Mouse (Mus musculus) midbrain, embryonic 12.5 days (tissue): ENCODE results near the gene Zfp575. TPM values are rescaled to one million over a fixed set of nuclear protein-coding genes. Genes with fewer than 3 reads are reported as not detected.

ENCODE experiments used
- ATAC-seq: fragments of 200-750 bp; cut with Nextera tagmentation; 2 replicates; pipeline ENCODE4 v1.8.0; 2017; ENCODE audit warnings: low read depth, moderate TSS enrichment, moderate library complexity; ENCODE audit not compliant: low FRiP score
- H3K27ac ChIP-seq: fragments of 300-500 bp; sonication (generic); replicated peaks from 2 replicates; pipeline ENCODE4 v1.5.1; 2016; ENCODE audit warnings: mild to moderate bottlenecking
- H3K27me3 ChIP-seq: fragments of 300-500 bp; sonication (generic); 2 replicates; pipeline ENCODE4 v1.6.1; 2016; ENCODE audit warnings: mild to moderate bottlenecking
- H3K36me3 ChIP-seq: fragments of 300-500 bp; sonication (generic); 2 replicates; pipeline ENCODE4 v1.6.1; 2016
- H3K4me1 ChIP-seq: fragments of 300-500 bp; sonication (generic); 2 replicates; pipeline ENCODE4 v1.6.1; 2016
- H3K4me2 ChIP-seq: fragments of 300-500 bp; sonication (generic); replicated peaks from 2 replicates; pipeline ENCODE4 v1.6.1; 2016; ENCODE audit warnings: mild to moderate bottlenecking, moderate library complexity
- H3K4me3 ChIP-seq: fragments of 300-500 bp; sonication (generic); 2 replicates; pipeline ENCODE4 v1.5.1; 2016; ENCODE audit warnings: mild to moderate bottlenecking
- H3K9ac ChIP-seq: fragments of 300-500 bp; sonication (generic); replicated peaks from 2 replicates; pipeline ENCODE4 v1.6.1; 2016; ENCODE audit warnings: mild to moderate bottlenecking, moderate library complexity
- H3K9me3 ChIP-seq: fragments of 300-500 bp; sonication (generic); 2 replicates; pipeline ENCODE4 v1.6.1; 2016; ENCODE audit warnings: mild to moderate bottlenecking
- WGBS: fragments of 180-500 bp; shearing (Covaris S2); methylation state at CpG from one replicate; pipeline ENCODE4 v1.1.7; 2016; 5-methylcytosine and 5-hydroxymethylcytosine counted together
- polyA plus RNA-seq: library from polyadenylated mRNA; unstranded; fragments of >200 nt; fragmentation: Nextera tagmentation; extraction: Ambion mirVana; gene quantifications from 2 replicates; pipeline ENCODE4 v1.2.1, GENCODE M21; 2016

Gene Zfp575
- polyA plus RNA-seq, 1 experiment from 2014 or later: 3.7 TPM

DNA sequence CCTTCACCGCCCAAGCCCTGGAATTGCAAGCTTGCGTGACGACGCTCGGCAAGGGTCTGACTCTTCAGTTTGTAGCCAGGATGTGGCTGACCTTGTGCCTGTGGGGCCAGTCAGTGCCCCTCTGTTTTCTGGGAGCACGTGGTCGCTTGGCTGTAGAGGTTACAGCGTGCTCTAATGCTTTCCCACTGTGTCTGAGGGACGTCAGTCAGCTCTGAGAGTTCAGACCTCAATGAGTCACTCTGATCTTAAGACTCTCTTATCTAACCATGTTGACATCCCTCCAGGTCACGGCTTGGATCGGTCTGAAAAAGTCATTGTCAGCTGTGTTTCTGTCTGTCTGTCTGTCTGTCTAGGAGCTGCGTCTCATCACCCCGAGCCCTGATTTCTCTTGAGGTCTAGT, 27.4 kb upstream of the Zfp575 start:
- Histone ChIP-seq H3K27ac (no peak overlapping the region), H3K4me2 (no peak overlapping the region), H3K9me3 (no peaks in the 10 kb centered on the region), H3K9ac (no peak overlapping the region), H3K27me3 (peaks cover 51% of the 10 kb centered on the region), H3K4me1 (peaks cover 21% of the 10 kb centered on the region), H3K36me3 (no peaks in the 10 kb centered on the region), H3K4me3 (no peak overlapping the region)
- no peak for ATAC-seq
- WGBS: 75% methylated on average over 13 of the region's 13 CpGs

DNA sequence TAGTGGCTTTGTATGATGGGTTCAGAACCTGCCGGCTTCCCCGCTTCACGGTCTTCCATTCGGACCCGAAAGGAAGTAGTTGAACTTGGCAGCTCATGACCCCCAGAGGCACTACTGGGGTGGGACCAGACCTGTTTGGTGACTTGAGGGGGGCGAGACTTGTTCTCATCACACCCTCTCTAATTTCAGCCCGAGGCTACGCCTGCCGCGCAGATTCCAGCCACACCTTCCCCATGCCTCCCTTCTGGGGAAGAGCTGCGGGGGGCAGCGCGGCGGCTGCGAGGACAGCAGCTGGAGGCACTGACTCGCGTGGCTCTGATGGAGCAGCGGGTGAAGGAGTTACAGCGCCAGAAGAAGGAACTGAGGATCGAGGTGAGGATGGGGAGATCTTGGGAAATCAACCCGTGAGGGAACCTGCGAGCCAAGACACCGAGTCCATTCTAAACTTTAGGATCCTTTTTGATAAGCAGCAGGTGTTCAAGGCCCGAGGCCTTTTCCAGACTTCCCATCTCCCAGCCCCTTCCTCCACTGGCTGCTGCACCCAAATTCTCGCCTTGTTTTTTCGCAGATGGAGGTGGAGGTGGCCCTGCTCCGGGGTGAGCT, 25.0 kb upstream of the Zfp575 start:
- Histone ChIP-seq H3K4me2 (peak overlapping the region; percentile 21), H3K9me3 (no peaks in the 10 kb centered on the region), H3K27me3 (peaks cover 59% of the 10 kb centered on the region), H3K27ac (no peak overlapping the region), H3K4me1 (peaks cover 21% of the 10 kb centered on the region), H3K4me3 (peak overlapping the region; percentile 13; the same call in 1 of the 2 replicates), H3K36me3 (no peaks in the 10 kb centered on the region), H3K9ac (no peak overlapping the region)
- ATAC-seq: no peak
- 2% methylated on average over 27 of the region's 27 CpGs for WGBS

DNA sequence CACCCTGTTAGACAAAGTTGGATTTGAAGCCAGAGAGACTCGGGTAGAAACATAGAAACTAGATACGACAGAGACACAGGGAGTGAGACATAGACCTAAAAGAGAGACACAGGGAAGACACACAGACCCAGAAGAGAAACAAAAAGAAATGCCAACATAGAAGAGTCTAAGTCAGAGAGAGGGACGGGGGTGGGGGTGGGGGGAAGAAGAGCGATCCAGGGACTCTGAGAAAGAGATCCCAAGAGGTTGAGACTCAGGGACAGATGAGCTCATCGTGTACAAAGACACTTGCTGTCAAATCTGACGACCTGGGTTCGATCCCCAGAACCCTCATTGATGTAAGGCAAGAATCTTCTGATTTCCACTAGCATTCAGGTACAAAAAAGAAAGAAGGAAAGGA, 24.3 kb upstream of the Zfp575 start:
- ATAC-seq: no peak
- Histone ChIP-seq H3K27ac (no peak overlapping the region), H3K9me3 (no peaks in the 10 kb centered on the region), H3K27me3 (peaks cover 59% of the 10 kb centered on the region), H3K4me3 (peak overlapping the region; percentile 38), H3K4me2 (peak overlapping the region; percentile 51; the same call in 1 of the 2 replicates), H3K36me3 (no peaks in the 10 kb centered on the region), H3K9ac (no peak overlapping the region), H3K4me1 (peaks cover 21% of the 10 kb centered on the region)
- 17% methylated on average over 7 of the region's 7 CpGs for WGBS

DNA sequence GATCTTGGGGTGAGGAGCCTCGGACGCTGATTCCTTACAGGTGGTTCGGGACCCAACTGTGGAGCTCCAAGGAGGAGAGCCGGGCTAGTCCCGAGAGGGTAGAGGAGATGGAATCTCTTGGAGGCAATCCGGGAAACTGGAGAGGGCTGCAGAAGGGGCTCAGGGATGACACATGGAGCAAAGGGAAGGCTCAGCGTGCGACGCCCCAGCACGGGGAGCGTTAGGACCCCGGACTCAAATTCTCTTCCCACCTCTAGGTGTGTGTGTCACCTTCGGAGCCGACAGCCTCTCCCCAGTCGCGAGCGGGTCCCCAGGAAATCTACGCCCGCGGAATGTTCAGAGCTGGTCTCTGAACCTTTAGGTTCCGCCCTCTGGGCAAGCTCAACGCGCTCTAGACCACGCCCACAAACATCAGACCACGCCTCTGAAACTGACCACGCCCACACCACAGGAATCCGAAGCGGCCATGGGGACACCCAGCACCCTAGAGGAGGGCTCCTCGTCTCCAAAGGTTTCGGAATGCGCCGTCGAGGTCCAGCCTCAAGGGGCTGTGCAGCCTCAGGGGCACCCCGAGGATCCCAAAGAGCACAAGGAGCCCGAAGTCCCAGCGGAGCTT, 23.5 kb upstream of the Zfp575 start:
- Histone ChIP-seq H3K4me3 (peak overlapping the region; percentile 38), H3K27me3 (peaks cover 55% of the 10 kb centered on the region), H3K4me1 (peaks cover 21% of the 10 kb centered on the region), H3K4me2 (peak overlapping the region; percentile 51), H3K9ac (0 out of 2 replicates have a peak overlapping the region, but pooled peaks have one; percentile 31), H3K9me3 (no peaks in the 10 kb centered on the region), H3K27ac (no peak overlapping the region), H3K36me3 (no peaks in the 10 kb centered on the region)
- peak; percentile 53 for ATAC-seq
- WGBS: under 1% methylated on average over 36 of the region's 36 CpGs

DNA sequence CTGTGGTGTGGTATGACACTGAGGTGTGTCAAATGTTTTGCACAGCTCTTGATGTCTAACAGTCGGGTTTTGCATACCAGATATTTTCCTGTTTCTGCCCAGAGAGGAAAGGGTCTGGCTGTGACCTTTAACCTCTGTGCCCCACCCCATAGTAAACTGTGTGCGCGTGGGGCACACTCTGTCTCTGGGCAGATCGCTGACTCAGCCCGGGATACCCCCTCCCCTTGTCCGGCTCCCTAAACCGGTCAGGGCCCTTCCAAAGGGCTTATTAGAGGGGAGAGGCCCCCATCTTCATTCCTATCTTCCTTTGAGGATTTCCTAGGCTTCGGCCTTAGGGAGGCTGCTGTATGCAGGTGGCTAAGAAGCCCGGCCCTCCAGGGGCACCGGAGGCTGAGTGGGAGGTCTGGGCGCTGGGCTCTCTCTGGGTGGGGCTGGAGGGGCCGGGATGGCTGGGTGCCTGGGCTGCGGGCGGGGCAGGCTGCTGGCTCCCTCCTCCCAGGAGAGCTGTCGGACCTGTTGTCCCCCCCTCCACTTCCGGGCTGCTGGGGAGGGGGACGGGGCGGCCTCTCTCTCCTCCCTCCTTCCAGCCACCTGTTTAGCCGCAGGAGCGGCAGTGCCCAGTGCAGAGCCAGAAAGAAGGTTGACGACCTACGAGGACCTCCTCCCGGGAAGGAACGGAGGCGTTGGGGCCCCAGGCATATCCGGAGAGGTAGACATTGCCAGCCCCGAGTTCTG, 22.9 kb upstream of the Zfp575 start, which contains the start of gene Phldb3:
TSS of gene Phldb3 (plus strand) at position 620 of the 735 bp plus-strand sequence.
- Histone ChIP-seq H3K36me3 (no peaks in the 10 kb centered on the region), H3K4me1 (peaks cover 21% of the 10 kb centered on the region), H3K27me3 (peaks cover 55% of the 10 kb centered on the region), H3K9me3 (no peaks in the 10 kb centered on the region), H3K4me2 (peak within 1 kb of the TSS; percentile 51), H3K27ac (no peak within 1 kb of the TSS), H3K9ac (0 out of 2 replicates have a peak within 1 kb of the TSS, but pooled peaks have one; percentile 31), H3K4me3 (peak within 1 kb of the TSS; percentile 38)
- WGBS: 1% methylated on average over 24 of the region's 27 CpGs
- ATAC-seq: peak; percentile 19; the same call in 1 of the 2 replicates

DNA sequence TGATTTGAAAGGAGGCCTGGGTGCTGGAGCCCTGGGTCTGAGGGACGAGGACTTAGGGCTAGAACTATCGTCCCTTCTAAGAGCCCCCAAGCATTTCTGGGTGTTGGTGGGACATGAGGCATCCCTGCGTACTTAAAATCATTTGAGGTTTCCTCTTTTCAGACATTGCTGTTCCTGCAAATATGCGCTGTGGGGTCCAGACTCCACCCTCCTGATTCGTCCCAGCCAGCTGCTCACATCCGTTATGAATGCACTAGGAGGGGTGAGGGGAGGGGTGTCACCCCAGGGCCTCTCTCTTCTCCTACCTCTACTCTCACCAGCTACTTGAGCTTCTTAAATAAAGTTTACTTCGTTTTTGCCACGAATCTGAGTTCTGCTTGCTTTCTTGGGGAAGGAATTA, 21.1 kb upstream of the Zfp575 start:
- WGBS: 82% methylated on average over 8 of the region's 8 CpGs
- peaks cover 21% of the 10 kb centered on the region for H3K4me1 ChIP-seq
- H3K9ac ChIP-seq: no peak overlapping the region
- no peak overlapping the region for H3K4me3 ChIP-seq
- no peaks in the 10 kb centered on the region for H3K36me3 ChIP-seq
- H3K27ac ChIP-seq: no peak overlapping the region
- H3K9me3 ChIP-seq: no peaks in the 10 kb centered on the region
- no peak for ATAC-seq
- peaks cover 46% of the 10 kb centered on the region for H3K27me3 ChIP-seq
- no peak overlapping the region for H3K4me2 ChIP-seq

DNA sequence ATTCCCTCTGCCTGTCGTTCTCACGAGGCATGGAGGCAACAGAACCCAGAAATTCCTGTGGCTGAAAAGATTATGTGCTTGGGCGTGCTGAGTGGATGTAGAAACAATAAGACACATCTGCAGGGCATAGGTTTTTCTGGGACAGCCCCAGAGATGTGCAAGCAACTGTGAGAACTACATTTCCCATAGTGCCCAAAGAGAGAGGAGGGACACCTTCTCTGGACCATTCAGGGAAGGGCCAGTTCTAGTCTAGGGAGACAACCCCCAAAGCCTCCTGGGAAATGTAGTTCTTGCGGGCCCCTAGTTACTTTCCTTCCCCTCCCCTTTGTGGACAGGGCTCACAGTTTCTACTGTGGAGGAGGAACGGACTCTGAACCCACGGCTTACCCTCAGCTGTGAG, 20.6 kb upstream of the Zfp575 start:
- Histone ChIP-seq H3K9ac (no peak overlapping the region), H3K4me2 (no peak overlapping the region), H3K4me3 (no peak overlapping the region), H3K27me3 (peaks cover 41% of the 10 kb centered on the region), H3K9me3 (no peaks in the 10 kb centered on the region), H3K4me1 (peaks cover 21% of the 10 kb centered on the region), H3K27ac (no peak overlapping the region), H3K36me3 (no peaks in the 10 kb centered on the region)
- 48% methylated on average over 6 of the region's 6 CpGs for WGBS
- peak; percentile 72 for ATAC-seq

DNA sequence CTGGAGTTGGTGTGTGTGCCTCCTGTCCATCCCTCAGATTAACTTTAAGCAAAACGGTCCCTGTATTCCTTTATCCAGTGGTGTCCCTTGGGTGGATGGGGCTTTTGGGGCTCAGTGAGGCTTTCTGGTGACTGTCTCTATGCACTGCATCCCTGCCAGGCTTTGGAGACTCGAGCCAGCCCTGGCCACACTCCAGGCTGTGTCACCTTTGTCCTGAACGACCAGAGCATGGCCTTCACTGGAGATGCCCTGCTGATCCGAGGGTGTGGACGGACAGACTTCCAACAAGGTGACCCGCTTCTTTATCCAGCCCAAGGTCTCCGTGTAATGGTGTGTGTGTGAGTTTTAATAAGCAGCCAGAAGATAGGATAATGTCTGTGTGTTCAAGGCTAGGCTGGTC, 18.6 kb upstream of the Zfp575 start:
- H3K4me2 ChIP-seq: no peak overlapping the region
- peaks cover 12% of the 10 kb centered on the region for H3K4me1 ChIP-seq
- no peak for ATAC-seq
- H3K9ac ChIP-seq: no peak overlapping the region
- no peak overlapping the region for H3K4me3 ChIP-seq
- no peaks in the 10 kb centered on the region for H3K9me3 ChIP-seq
- no peaks in the 10 kb centered on the region for H3K36me3 ChIP-seq
- H3K27me3 ChIP-seq: peaks cover 22% of the 10 kb centered on the region
- WGBS: 78% methylated on average over 7 of the region's 7 CpGs
- H3K27ac ChIP-seq: no peak overlapping the region

DNA sequence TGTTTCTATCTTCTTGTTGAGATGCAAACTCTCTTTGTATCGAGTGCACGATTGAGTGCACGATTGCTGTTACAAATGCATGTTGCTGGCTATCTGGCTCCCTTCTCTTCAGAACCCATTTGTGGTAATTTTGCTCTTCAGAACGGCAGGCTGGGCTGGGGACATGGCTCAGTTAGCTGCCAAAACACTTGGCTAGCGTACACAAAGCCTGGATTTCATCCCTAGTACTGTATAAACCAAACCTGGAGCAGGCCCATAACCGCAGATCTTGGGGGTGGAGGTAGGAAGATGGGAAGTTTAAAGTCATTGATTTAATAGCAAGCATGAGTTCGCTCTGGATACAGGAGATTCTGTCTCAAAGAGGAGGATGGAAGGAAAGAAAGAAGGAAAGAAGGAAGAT, 18.1 kb upstream of the Zfp575 start:
- no peaks in the 10 kb centered on the region for H3K36me3 ChIP-seq
- no peak overlapping the region for H3K27ac ChIP-seq
- no peak overlapping the region for H3K4me3 ChIP-seq
- H3K4me2 ChIP-seq: no peak overlapping the region
- H3K4me1 ChIP-seq: peaks cover 7% of the 10 kb centered on the region
- WGBS: 87% methylated on average over 7 of the region's 7 CpGs
- no peak overlapping the region for H3K9ac ChIP-seq
- H3K27me3 ChIP-seq: peaks cover 17% of the 10 kb centered on the region
- ATAC-seq: no peak
- H3K9me3 ChIP-seq: no peaks in the 10 kb centered on the region

DNA sequence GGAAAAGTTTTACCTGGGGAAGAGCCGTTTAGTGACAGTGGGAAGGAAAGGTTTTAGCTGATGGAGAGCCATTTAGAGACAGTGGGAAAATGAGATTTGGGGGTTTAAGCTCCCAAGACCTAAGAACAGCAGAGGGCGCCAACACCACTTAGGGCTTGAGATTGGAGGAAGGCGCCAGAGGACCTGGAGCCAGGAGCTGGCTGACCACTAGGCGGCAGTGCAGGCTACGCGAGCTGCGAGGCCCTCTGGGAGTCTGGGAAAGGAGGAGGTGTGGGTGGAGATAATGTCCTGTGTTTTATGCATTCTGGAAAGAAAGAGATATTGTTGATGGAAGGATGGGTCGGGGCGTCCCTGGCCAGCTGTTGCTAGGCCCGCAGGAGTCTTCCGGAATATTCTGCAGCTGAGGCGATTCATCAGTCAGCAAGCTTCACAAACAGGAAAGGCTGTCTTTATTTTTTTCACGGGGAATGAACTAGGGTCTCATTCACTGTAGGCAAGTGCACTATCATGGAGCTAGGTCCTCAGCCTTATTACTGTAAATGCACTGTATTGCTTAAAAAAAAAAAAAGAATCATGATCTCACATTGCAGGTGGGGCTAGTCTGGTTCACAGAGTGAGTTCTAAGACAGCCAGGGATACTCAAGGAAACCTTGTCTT, 13.6 kb upstream of the Zfp575 start:
- H3K9ac ChIP-seq: no peak overlapping the region

DNA sequence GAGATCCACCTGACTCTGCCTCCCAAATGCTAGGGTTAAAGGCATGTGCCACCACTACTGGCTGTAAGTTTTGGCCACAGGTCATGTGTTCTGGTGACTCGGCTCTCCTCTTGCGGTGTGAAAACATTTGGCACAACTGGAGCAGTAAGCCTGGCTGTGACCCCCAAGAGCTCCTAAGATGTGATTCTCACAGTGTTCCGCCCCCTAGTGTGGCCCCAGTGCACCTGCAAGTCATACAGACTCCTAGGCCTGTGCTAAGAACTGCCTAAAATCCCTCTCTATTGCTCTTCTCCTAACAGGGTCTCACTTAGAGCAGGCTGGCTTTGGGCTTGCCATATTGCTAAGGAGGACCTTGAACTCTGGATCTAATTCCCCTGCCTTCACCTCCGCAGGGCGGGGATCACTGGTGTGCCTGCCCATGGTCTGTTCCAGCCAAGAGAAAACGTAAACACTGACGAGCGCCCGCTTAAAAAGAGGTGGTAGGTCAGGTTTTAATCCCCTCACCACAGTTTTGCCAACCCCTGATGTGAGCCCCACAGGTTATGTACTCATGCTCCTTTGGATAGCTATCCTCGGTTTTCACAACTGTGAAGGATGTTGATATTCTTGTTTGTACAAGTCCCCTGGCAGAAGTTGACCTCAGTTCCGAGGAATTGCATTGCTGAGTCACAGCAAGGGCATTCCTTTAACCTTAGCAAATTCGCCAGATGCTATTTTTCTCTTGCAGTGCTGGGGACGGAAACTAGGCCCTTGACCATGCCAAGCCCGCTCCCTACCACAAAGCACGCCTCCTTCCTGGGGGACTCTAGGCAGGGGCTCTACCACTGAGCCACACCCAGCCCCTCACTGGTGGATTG, 12.0 kb upstream of the Zfp575 start:
- no peak overlapping the region for H3K9ac ChIP-seq
- peaks cover 16% of the 10 kb centered on the region for H3K27me3 ChIP-seq
- no peak overlapping the region for H3K27ac ChIP-seq
- no peaks in the 10 kb centered on the region for H3K36me3 ChIP-seq
- H3K4me3 ChIP-seq: no peak overlapping the region
- 76% methylated on average over 15 of the region's 15 CpGs for WGBS
- no peaks in the 10 kb centered on the region for H3K9me3 ChIP-seq
- peaks cover 8% of the 10 kb centered on the region for H3K4me1 ChIP-seq
- ATAC-seq: no peak
- H3K4me2 ChIP-seq: no peak overlapping the region

More for the DNA sequence above, 13.6 kb upstream of the Zfp575 start:
- H3K4me1 ChIP-seq: peaks cover 3% of the 10 kb centered on the region; the same call in 1 of the 2 replicates
- no peaks in the 10 kb centered on the region for H3K27me3 ChIP-seq
- peak overlapping the region; percentile 28 for H3K4me2 ChIP-seq
- no peak overlapping the region for H3K4me3 ChIP-seq
- no peak overlapping the region for H3K27ac ChIP-seq
- 7% methylated on average over 13 of the region's 13 CpGs for WGBS
- H3K36me3 ChIP-seq: no peaks in the 10 kb centered on the region
- peak; percentile 82 for ATAC-seq
- no peaks in the 10 kb centered on the region for H3K9me3 ChIP-seq
